Mouse (Mus musculus) CH12.LX (cell line): Measurements from ENCODE around the gene Uba5.

Experiments
- CTCF ChIP-seq, 2 experiments: IDR thresholded peaks in 1 of 2; conservative IDR thresholded peaks in 1 of 2; 2 replicates each; pipeline ENCODE4 v1.5.1; 2011 to 2012; ENCODE audit warnings: low read depth in 2 of 2, low read length in 2 of 2, improper control_type of control experiment in 1 of 2, inconsistent platforms in 1 of 2, mild to moderate bottlenecking in 1 of 2, moderate library complexity in 1 of 2
- ETS1 ChIP-seq: conservative IDR thresholded peaks from 2 replicates; pipeline ENCODE4 v1.6.1; 2012; ENCODE audit warnings: low read depth, mild to moderate bottlenecking, inconsistent platforms, low read length, improper control_type of control experiment, moderate library complexity
- HCFC1 ChIP-seq: IDR thresholded peaks from 2 replicates; pipeline ENCODE4 v1.6.1; 2012; ENCODE audit warnings: low read depth, mild to moderate bottlenecking, inconsistent platforms, low read length, improper control_type of control experiment
- MAX ChIP-seq: IDR thresholded peaks from 2 replicates; pipeline ENCODE4 v1.6.1; 2011; ENCODE audit warnings: low read length, improper control_type of control experiment
- MAZ ChIP-seq: IDR thresholded peaks from 2 replicates; pipeline ENCODE4 v1.6.1; 2012; ENCODE audit warnings: low read depth, mild to moderate bottlenecking, inconsistent platforms, low read length, improper control_type of control experiment, moderate library complexity
- MYC ChIP-seq: IDR thresholded peaks from 2 replicates; pipeline ENCODE4 v1.6.1; 2011; ENCODE audit warnings: low read depth, mild to moderate bottlenecking, improper control_type of control experiment, low read length
- NRF1 ChIP-seq: IDR thresholded peaks from 2 replicates; pipeline ENCODE4 v1.6.1; 2014; ENCODE audit warnings: low read depth, mild to moderate bottlenecking, inconsistent platforms, low read length, improper control_type of control experiment, moderate library complexity
- POLR2A ChIP-seq: IDR thresholded peaks from 2 replicates; pipeline ENCODE4 v1.6.1; 2011; ENCODE audit warnings: low read depth, mild to moderate bottlenecking, improper control_type of control experiment, low read length
- POLR2AphosphoS2 ChIP-seq: IDR thresholded peaks from 2 replicates; pipeline ENCODE4 v1.6.1; 2011; ENCODE audit warnings: low read depth, low read length, improper control_type of control experiment
- USF1 ChIP-seq: IDR thresholded peaks from 2 replicates; pipeline ENCODE4 v1.6.1; 2014; ENCODE audit warnings: low read depth, mild to moderate bottlenecking, inconsistent platforms, low read length, improper control_type of control experiment
- ZMIZ1 ChIP-seq: IDR thresholded peaks from 2 replicates; pipeline ENCODE4 v1.6.1; 2012; ENCODE audit warnings: low read depth, mild to moderate bottlenecking, inconsistent platforms, low read length, improper control_type of control experiment
- ZNF384 ChIP-seq: IDR thresholded peaks from 2 replicates; pipeline ENCODE4 v1.6.1; 2012; ENCODE audit warnings: low read depth, low read length, improper control_type of control experiment, inconsistent platforms

GRCm38 (mm10) chr9:104000601-104001000, 62.3 kb downstream of the Uba5 start:
- no peak for TF ChIP-seq MAX
- no peak for TF ChIP-seq NRF1
- TF ChIP-seq USF1: no peak
- TF ChIP-seq POLR2AphosphoS2: no peak
- no peak for TF ChIP-seq CTCF (conservative IDR thresholded peaks at IDR 0.05 in 1 of 2, IDR thresholded peaks at IDR 0.05 in 1 of 2; ENCODE audit: low read depth in 2 of 2, low read length in 2 of 2)
- TF ChIP-seq HCFC1: no peak
- no peak for TF ChIP-seq ZNF384
- no peak for TF ChIP-seq MAZ
- no peak for TF ChIP-seq POLR2A
- TF ChIP-seq MYC: no peak
- TF ChIP-seq ZMIZ1: no peak
- TF ChIP-seq ETS1: no peak
